Mouse (Mus musculus): ENCODE measurements around the gene Gnai3.

GRCm38 (mm10) chr3:108102075-108102474 is 43.9 kb downstream of the Gnai3 start:
- TF ChIP-seq CTCF (IDR thresholded peaks at IDR 0.05; ENCODE audit: extremely low read depth, insufficient read depth, low read length) (no peak), POLR2A (IDR thresholded peaks at IDR 0.05; ENCODE audit: extremely low read depth, insufficient read depth, low read length) (no peak)

All from cortical plate, adult 2 months (tissue).